Mouse (Mus musculus) adrenal gland, adult 10 weeks (tissue): ENCODE results near the gene Bad. TPM values are rescaled to one million over a fixed set of nuclear protein-coding genes. Genes with fewer than 3 reads are reported as not detected.

Source experiments
- polyA plus RNA-seq: library from polyadenylated mRNA; stranded (reverse); fragments of 350-450 nt; fragmentation: Illumina TruSeq; extraction: RNeasy Lipid Tissue Mini Kit (QIAGEN cat#74804); gene quantifications from one replicate; pipeline ENCODE4 v1.2.3, GENCODE M21; 2014; ENCODE audit warnings: low read depth, low replicate concordance

Bad gene
- polyA plus RNA-seq, 1 experiment from 2014 or later: not detected

Other genes starting within 250 kb of the Bad start
- not detected for gene Rps6ka4, start 101.2 kb upstream of the Bad start, polyA plus RNA-seq
- gene Ccdc88b, start 83.7 kb upstream of the Bad start, polyA plus RNA-seq: not detected
- gene Trmt112, start 32.2 kb upstream of the Bad start, polyA plus RNA-seq: 34.2 TPM
- gene Prdx5, start 31.8 kb upstream of the Bad start, polyA plus RNA-seq: 18.6 TPM
- gene Esrra, start 20.0 kb upstream of the Bad start, polyA plus RNA-seq: 0.76 TPM
- not detected for gene Catsperz, start 16.5 kb upstream of the Bad start, polyA plus RNA-seq
- gene Kcnk4, start 7.3 kb upstream of the Bad start, polyA plus RNA-seq: not detected
- not detected for gene Gpr137, start 619 bp downstream of the Bad start, polyA plus RNA-seq
- 6.6 TPM for gene Ppp1r14b, start 33.1 kb downstream of the Bad start, polyA plus RNA-seq
- 3.5 TPM for gene Plcb3, start 34.6 kb downstream of the Bad start, polyA plus RNA-seq
- gene Fkbp2, start 38.6 kb downstream of the Bad start, polyA plus RNA-seq: 15.7 TPM
- 12.7 TPM for gene Vegfb, start 45.8 kb downstream of the Bad start, polyA plus RNA-seq
- gene Dnajc4, start 50.7 kb downstream of the Bad start, polyA plus RNA-seq: 2.3 TPM
- 1.3 TPM for gene Nudt22, start 54.3 kb downstream of the Bad start, polyA plus RNA-seq
- gene Trpt1, start 54.3 kb downstream of the Bad start, polyA plus RNA-seq: not detected
- 0.17 TPM for gene Fermt3, start 77.6 kb downstream of the Bad start, polyA plus RNA-seq
- gene Stip1, start 98.1 kb downstream of the Bad start, polyA plus RNA-seq: 112 TPM
- gene Macrod1, start 114.9 kb downstream of the Bad start, polyA plus RNA-seq: 8.3 TPM
- 0.35 TPM for gene Flrt1, start 163.9 kb downstream of the Bad start, polyA plus RNA-seq